Mouse (Mus musculus) C2C12 (cell line): ENCODE results near the gene Pccb. TPM values are rescaled to one million over a fixed set of nuclear protein-coding genes. Genes with fewer than 3 reads are reported as not detected.

Experiments
- H3K27me3 ChIP-seq: one replicate; pipeline ENCODE4 v1.6.1; 2011; ENCODE audit not compliant: control insufficient read depth, insufficient read depth, insufficient read length
- H3K36me3 ChIP-seq: one replicate; pipeline ENCODE4 v1.6.1; 2011; ENCODE audit not compliant: control insufficient read depth, insufficient read depth
- H3K4me3 ChIP-seq: one replicate; pipeline ENCODE4 v1.5.1; 2011; ENCODE audit warnings: mild to moderate bottlenecking, control low read depth; ENCODE audit not compliant: poor library complexity, insufficient read depth, severe bottlenecking
- H3K79me2 ChIP-seq: one replicate; pipeline ENCODE4 v1.6.1; 2011; ENCODE audit not compliant: control insufficient read depth, insufficient read depth
- H3K79me3 ChIP-seq: one replicate; pipeline ENCODE4 v1.6.1; 2011; ENCODE audit warnings: low read depth, control low read depth
- H3ac ChIP-seq: one replicate; pipeline ENCODE3; 2011; ENCODE audit warnings: low read depth; ENCODE audit not compliant: control insufficient read depth, insufficient read length
- CEBPB ChIP-seq: IDR thresholded peaks from one replicate; pipeline ENCODE4 v1.6.1; 2011; ENCODE audit warnings: low read depth, mild to moderate bottlenecking, control low read depth, moderate library complexity
- CTCF ChIP-seq: IDR thresholded peaks from one replicate; pipeline ENCODE4 v1.5.1; 2011; ENCODE audit not compliant: control insufficient read depth, insufficient read depth, insufficient read length
- FOSL1 ChIP-seq: IDR thresholded peaks from one replicate; pipeline ENCODE4 v1.8.0; 2011; ENCODE audit warnings: mild to moderate bottlenecking, low read length; ENCODE audit not compliant: poor library complexity, insufficient read depth, severe bottlenecking
- MAX ChIP-seq: IDR thresholded peaks from one replicate; pipeline ENCODE4 v1.6.1; 2011; ENCODE audit warnings: mild to moderate bottlenecking, control low read depth
- MYOD1 ChIP-seq: IDR thresholded peaks from one replicate; pipeline ENCODE4 v1.6.1; 2011; ENCODE audit warnings: low read depth; ENCODE audit not compliant: control insufficient read depth, insufficient read length
- MYOG ChIP-seq: IDR thresholded peaks from one replicate; pipeline ENCODE4 v1.6.1; 2011; ENCODE audit not compliant: control insufficient read depth, insufficient read length; ENCODE audit errors: extremely low read depth
- USF1 ChIP-seq: IDR thresholded peaks from one replicate; pipeline ENCODE4 v1.6.1; 2011; ENCODE audit warnings: low read depth, mild to moderate bottlenecking, control low read depth, moderate library complexity
- long read RNA-seq, 2 experiments: library from polyadenylated mRNA; unstranded; transcript quantifications; one replicate each; pipeline ENCODE4 v2.0.0; 2019 to 2020
- polyA plus RNA-seq: library from polyadenylated mRNA; unstranded; fragments of >200 nt; fragmentation: generic; extraction: Trizol; gene quantifications from one replicate; pipeline ENCODE4 v1.2.1, GENCODE M21; 2012; ENCODE audit warnings: missing spikeins

Pccb gene
- 17.5 TPM for polyA plus RNA-seq
- long read RNA-seq, experiment 1, transcript Pccb-201 (15 exons, 2,320 nt), result major isoform, 30 of 39 reads
- long read RNA-seq, experiment 1, partial matches to known transcripts, result 6 of 39 reads
- long read RNA-seq, experiment 1, other reads (novel, unspliced or antisense), result 2 of 39 reads
- long read RNA-seq, experiment 2, transcript Pccb-201 (15 exons, 2,320 nt), result major isoform, 114 of 129 reads
- long read RNA-seq, experiment 2, partial matches to known transcripts, result 0 of 129 reads
- long read RNA-seq, experiment 2, other reads (novel, unspliced or antisense), result 14 of 129 reads

DNA sequence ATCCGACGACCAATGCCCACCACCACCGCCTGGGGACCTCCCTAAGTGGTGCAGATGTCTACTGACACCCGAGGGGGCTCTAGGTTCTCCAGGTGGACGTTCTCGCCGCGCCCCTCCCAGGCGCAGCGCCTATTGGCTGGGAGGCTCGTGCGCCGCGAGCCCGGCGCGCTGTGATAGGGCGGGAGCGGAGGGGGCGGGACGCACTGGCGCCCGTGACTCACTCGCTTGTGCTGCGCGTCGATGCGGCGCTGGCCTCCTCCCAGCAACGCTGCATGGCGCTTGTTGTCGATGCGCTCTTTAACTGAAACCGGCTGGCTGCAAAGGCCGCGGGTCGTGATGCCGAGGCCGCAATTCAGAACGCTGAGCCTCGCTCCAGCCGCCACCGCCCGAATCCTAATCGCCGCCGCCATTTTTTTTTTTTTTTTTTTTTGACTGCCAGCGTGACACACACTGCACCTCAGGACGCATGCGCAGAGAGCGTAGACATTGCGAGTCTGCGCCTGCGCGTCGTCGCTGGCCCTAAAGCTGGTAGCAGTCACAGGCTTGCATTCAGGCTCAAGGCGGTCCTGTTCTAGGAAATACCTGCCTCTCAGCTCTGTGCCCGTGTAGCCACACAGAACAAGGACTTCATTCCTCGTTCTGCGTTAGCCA, at the start of gene Pccb:
TSS of gene Pccb (minus strand) at position 451 of the 651 bp plus-strand sequence.
- H3K4me3 ChIP-seq, result peak within 1 kb of the TSS; percentile 40
- no peaks in the 10 kb centered on the region for H3K79me3 ChIP-seq
- H3K27me3 ChIP-seq, result no peaks in the 10 kb centered on the region
- TF ChIP-seq MAX (peak; percentile 51), USF1 (no peak)
- no peaks in the 10 kb centered on the region for H3K79me2 ChIP-seq
- peak within 1 kb of the TSS; percentile 76 for H3ac ChIP-seq
- H3K36me3 ChIP-seq, result no peaks in the 10 kb centered on the region

DNA sequence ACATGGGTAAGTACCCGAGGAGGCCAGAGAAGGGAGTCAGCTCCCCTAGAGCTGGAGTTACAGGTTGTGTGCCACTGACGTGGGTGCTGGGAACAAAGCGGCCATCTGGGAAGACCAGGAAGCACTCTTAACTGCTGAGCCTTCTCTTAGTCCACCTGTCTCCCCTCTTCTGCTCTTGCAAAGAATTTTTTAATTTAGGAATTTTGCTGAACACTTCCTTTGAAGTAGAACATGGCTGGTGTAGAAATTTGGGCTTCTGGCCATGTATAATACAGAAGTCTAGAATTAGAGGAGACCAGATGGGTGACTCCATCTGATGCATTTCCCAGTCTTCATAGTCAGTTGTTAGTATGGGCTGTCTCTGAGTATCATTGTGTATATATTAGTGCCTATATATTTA, 49.0 kb upstream of the Pccb start:
- TF ChIP-seq FOSL1 (no peak), USF1 (no peak), CTCF (no peak), MAX (no peak), MYOG (no peak), CEBPB (no peak), MYOD1 (no peak)
- Histone ChIP-seq H3ac (no peak overlapping the region), H3K4me3 (no peak overlapping the region), H3K79me3 (peaks cover 66% of the 10 kb centered on the region), H3K36me3 (peaks cover 8% of the 10 kb centered on the region), H3K27me3 (no peaks in the 10 kb centered on the region), H3K79me2 (peaks cover 68% of the 10 kb centered on the region)

DNA sequence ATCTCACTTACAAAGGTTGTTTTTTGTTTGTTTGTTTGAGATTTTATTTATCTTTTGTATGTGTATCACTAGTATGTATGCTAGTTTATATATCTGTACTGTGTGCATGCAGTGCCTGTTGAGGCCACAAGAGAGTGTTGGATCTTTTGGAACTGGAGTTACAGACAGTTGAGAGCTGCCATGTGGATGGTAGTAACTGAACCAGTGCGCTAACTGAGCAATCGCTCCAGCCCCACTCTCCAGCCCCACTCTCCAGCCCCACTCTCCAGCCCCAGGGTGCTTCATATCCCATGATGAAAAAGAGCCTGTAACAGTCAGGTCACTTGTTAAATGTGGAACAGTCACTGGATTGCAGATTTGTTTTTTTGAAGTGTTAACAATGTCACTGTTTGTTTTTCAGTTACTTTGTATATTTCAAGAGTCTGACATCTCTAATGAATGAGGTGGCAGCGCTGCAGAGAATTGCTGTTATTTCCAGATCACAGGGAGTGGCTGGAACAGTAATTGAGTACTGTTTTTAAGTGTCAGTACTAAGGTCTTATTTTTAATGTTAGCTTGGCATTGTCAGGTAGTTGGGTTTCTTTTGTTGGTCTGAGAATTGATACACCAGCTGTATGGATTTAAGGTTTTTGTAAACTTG, 45.5 kb upstream of the Pccb start:
- H3K4me3 ChIP-seq, result no peak overlapping the region
- TF ChIP-seq CTCF (no peak), MYOG (no peak), FOSL1 (no peak)
- peaks cover 100% of the 10 kb centered on the region for H3K79me2 ChIP-seq
- H3ac ChIP-seq, result no peak overlapping the region
- peaks cover 100% of the 10 kb centered on the region for H3K79me3 ChIP-seq
- peaks cover 24% of the 10 kb centered on the region for H3K36me3 ChIP-seq
- no peaks in the 10 kb centered on the region for H3K27me3 ChIP-seq

DNA sequence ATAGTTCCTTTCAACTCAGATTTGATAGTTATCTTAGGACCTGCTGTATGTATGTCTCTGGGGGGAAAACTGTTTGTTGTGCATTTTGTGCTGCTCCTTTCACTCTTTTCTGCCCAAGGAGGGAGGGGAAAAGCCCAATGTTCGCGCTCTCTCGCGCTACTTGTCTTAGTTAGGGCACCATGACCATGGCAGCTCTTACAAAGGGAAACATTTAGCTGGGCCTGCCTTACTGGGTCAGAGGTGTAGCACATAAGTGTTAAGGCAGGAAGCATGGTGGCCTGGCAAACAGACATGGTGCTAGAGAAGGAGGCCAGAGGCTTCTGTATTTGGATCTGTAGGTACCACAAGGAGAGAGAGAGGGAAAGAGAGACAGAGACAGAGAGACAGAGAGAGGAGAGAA, 43.9 kb upstream of the Pccb start:
- no peak overlapping the region for H3K4me3 ChIP-seq
- H3K27me3 ChIP-seq, result no peaks in the 10 kb centered on the region
- peaks cover 24% of the 10 kb centered on the region for H3K36me3 ChIP-seq
- no peak overlapping the region for H3ac ChIP-seq
- peaks cover 90% of the 10 kb centered on the region for H3K79me3 ChIP-seq
- TF ChIP-seq MAX, result no peak
- TF ChIP-seq MYOD1, result no peak
- no peak for TF ChIP-seq USF1
- no peak for TF ChIP-seq MYOG
- no peak for TF ChIP-seq FOSL1
- no peak for TF ChIP-seq CEBPB
- TF ChIP-seq CTCF, result no peak
- H3K79me2 ChIP-seq, result peaks cover 92% of the 10 kb centered on the region

DNA sequence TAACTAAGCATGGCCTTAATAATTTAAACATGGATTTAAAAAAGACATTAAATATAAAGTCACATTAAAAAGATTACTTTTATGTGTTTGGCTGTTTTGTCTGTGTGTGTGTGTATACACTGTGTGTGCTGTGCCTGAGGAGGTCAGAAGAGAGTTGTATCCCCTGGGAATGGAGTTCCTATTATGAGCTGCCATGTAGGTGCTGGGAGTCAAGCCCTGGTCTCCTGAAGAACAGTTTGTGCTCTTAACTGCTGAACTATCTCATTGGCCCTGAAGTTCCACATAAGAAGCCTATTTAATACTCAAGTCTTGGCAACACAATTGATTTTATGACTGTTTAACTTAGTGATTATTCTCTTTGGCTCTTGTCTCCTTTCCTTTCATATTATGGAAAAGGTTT, 42.8 kb upstream of the Pccb start:
- TF ChIP-seq CTCF (no peak), CEBPB (no peak), MAX (no peak), MYOG (no peak), FOSL1 (no peak), MYOD1 (no peak)
- Histone ChIP-seq H3K27me3 (no peaks in the 10 kb centered on the region), H3K36me3 (peaks cover 24% of the 10 kb centered on the region)

More for the DNA sequence above, 42.8 kb upstream of the Pccb start:
- H3K79me2 ChIP-seq, result peaks cover 81% of the 10 kb centered on the region
- H3K4me3 ChIP-seq, result peak overlapping the region; percentile 78
- peaks cover 79% of the 10 kb centered on the region for H3K79me3 ChIP-seq
- H3ac ChIP-seq, result no peak overlapping the region
